Comparison of ENCODE assay signal across 13 mouse cellular contexts in genomic region chr16:12588889-12589288, GRCm38 (mm10).
DNase-seq lines count a peak whose midpoint lies in the region; ATAC-seq and TF ChIP-seq lines count a peak whose summit lies in the region.
"Had no signal": no experiment of that assay in that cellular context is flagged by ENCODE, and none has a peak within 500 bp of the region (broad histone marks: within the 10 kb centered on the region; RNA-seq: fewer than 3 reads in every experiment).

No protein-coding gene starts in this region.

- no peak overlapping the region for H3K4me3 ChIP-seq in forebrain, postnatal 0 days (ENCODE audit: low read depth, low read length)
- no peak overlapping the region for H3K4me3 ChIP-seq in forebrain, embryonic 15.5 days
- no peak overlapping the region for H3K4me3 ChIP-seq in layer of hippocampus, adult 2 months
- no peak overlapping the region for H3K4me3 ChIP-seq in cortical plate, adult 2 months (ENCODE audit: insufficient read depth, low read length)
- H3K4me3 ChIP-seq: heart, embryonic 15.5 days; limb, embryonic 12.5 days; midbrain, embryonic 10.5 days had no signal

- TF ChIP-seq POLR2A in cortical plate, adult 2 months (IDR thresholded peaks at IDR 0.05; ENCODE audit: extremely low read depth, insufficient read depth, low read length) = no peak

- no peaks in the 10 kb centered on the region for H3K9me3 ChIP-seq in forebrain, postnatal 0 days (ENCODE audit: low read length)
- H3K9me3 ChIP-seq in forebrain, embryonic 15.5 days = no peaks in the 10 kb centered on the region
- H3K9me3 ChIP-seq: heart, embryonic 15.5 days; limb, embryonic 12.5 days; midbrain, embryonic 10.5 days had no signal

- H3K36me3 ChIP-seq in forebrain, postnatal 0 days (ENCODE audit: insufficient read depth) = no peaks in the 10 kb centered on the region
- H3K36me3 ChIP-seq in forebrain, embryonic 15.5 days = no peaks in the 10 kb centered on the region
- H3K36me3 ChIP-seq: heart, embryonic 15.5 days; limb, embryonic 12.5 days; midbrain, embryonic 10.5 days had no signal

- DNase-seq in forebrain, postnatal 0 days = no peak
- no peak for DNase-seq in layer of hippocampus, adult 2 months (ENCODE audit: low spot score in 2 of 2)
- no peak for DNase-seq in layer of hippocampus, postnatal 14 days (ENCODE audit: low spot score in 2 of 2)
- peak; percentile 51 for DNase-seq in 416B (ENCODE audit: low read depth)
- DNase-seq in cerebellum, adult 11-12 months = no peak
- no peak for DNase-seq in thymus, adult 18-20 months
- DNase-seq: cerebellum, adult 9-10 months had no signal

- no peak overlapping the region for H3K4me2 ChIP-seq in forebrain, postnatal 0 days (ENCODE audit: low read depth)
- no peak overlapping the region for H3K4me2 ChIP-seq in forebrain, embryonic 15.5 days (replicated peaks)
- H3K4me2 ChIP-seq: heart, embryonic 15.5 days; limb, embryonic 12.5 days had no signal

- no peaks in the 10 kb centered on the region for H3K4me1 ChIP-seq in forebrain, postnatal 0 days (ENCODE audit: insufficient read depth)
- H3K4me1 ChIP-seq in forebrain, embryonic 15.5 days = no peaks in the 10 kb centered on the region
- no peaks in the 10 kb centered on the region for H3K4me1 ChIP-seq in cortical plate, adult 2 months (ENCODE audit: control insufficient read depth, insufficient read depth, low read length)
- H3K4me1 ChIP-seq: heart, embryonic 15.5 days; limb, embryonic 12.5 days; midbrain, embryonic 10.5 days had no signal

- no peaks in the 10 kb centered on the region for H3K27me3 ChIP-seq in forebrain, postnatal 0 days (ENCODE audit: insufficient read depth, low read length)
- no peaks in the 10 kb centered on the region for H3K27me3 ChIP-seq in forebrain, embryonic 15.5 days
- H3K27me3 ChIP-seq: heart, embryonic 15.5 days; limb, embryonic 12.5 days had no signal

- peak; percentile 19; the same call in 1 of the 2 replicates for TF ChIP-seq CTCF in forebrain, postnatal 0 days (IDR thresholded peaks at IDR 0.05; ENCODE audit: low read depth)
- TF ChIP-seq CTCF in layer of hippocampus, adult 2 months (conservative IDR thresholded peaks at IDR 0.05) = peak; percentile 67
- peak; percentile 24; the same call in 1 of the 2 replicates for TF ChIP-seq CTCF in cortical plate, adult 2 months (IDR thresholded peaks at IDR 0.05; ENCODE audit: extremely low read depth, insufficient read depth, low read length)

- no peak overlapping the region for H3K27ac ChIP-seq in forebrain, postnatal 0 days (ENCODE audit: low read depth, low read length)
- no peak overlapping the region for H3K27ac ChIP-seq in forebrain, embryonic 15.5 days (replicated peaks)
- H3K27ac ChIP-seq in layer of hippocampus, adult 2 months = no peak overlapping the region
- H3K27ac ChIP-seq in cortical plate, adult 2 months (ENCODE audit: insufficient read depth, low read length) = no peak overlapping the region
- H3K27ac ChIP-seq: heart, embryonic 15.5 days; limb, embryonic 12.5 days; midbrain, embryonic 10.5 days had no signal

- no peak overlapping the region for H3K9ac ChIP-seq in forebrain, postnatal 0 days
- H3K9ac ChIP-seq in forebrain, embryonic 15.5 days (replicated peaks) = no peak overlapping the region
- H3K9ac ChIP-seq: heart, embryonic 15.5 days; limb, embryonic 12.5 days had no signal

- ATAC-seq in forebrain, postnatal 0 days = no peak
- no peak for ATAC-seq in forebrain, embryonic 15.5 days (replicated peaks)
- ATAC-seq: activated CD4-positive, CD25-positive, alpha-beta regulatory T cell, adult 4 months had no signal
